Mouse (Mus musculus) E14TG2a.4 (cell line): ENCODE measurements around the gene Sox12.

ENCODE experiments used
- CTCF ChIP-seq: conservative IDR thresholded peaks from 2 replicates; pipeline ENCODE4 v1.5.1; 2014; ENCODE audit warnings: low read length
- POU5F1 ChIP-seq: IDR thresholded peaks from 2 replicates; pipeline ENCODE4 v1.6.1; 2014; ENCODE audit warnings: low read length, borderline replicate concordance

DNA sequence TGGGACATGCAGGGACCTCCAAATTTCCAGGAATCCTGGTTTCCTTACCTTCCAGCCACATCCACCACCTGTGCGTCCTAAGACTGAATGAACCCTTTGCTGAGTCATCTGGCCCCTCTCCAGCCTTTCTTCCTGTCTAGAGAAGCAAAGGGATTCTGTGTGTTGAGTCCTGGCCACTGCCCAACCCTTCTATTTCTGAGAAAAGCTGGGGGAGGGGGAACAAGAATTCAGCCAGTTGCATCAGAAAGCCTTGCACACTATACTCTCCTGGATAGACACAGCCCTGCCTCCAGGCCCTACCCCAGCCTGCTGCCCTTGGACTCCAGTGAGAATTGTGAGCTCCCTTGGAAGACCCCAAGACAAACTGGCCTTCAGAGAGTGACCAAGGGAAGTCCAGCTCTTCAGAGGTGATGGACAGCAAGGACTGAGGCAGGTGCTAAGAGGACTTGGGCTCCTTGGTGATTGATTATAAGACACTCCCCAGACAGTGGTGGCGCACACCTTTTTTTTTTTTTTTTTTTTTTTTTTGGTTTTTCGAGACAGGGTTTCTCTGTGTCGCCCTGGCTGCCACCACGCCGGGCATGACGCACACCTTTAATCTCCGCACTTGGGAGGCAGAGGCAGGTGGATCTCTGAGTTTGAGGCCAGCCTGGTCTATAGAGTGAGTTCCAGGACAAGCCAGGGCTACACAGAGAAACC, 47.9 kb downstream of the Sox12 start:
- TF ChIP-seq CTCF (no peak), POU5F1 (no peak)
